Mouse (Mus musculus) left cerebral cortex, postnatal 36 days (tissue): Measurements from ENCODE around the gene Ltb. TPM values are rescaled to one million over a fixed set of nuclear protein-coding genes. Genes with fewer than 3 reads are reported as not detected.

Source experiments
- DNase-seq, 2 experiments: peaks; one replicate each; pipeline ENCODE4 v3.0.0; 2021 to 2022; ENCODE audit warnings: low spot score in 2 of 2, mixed read lengths in 1 of 2
- intact Hi-C: fragments of 180-260 bp; cut with DNase I; formaldehyde crosslinking; loops from one replicate; pipeline ENCODE4 v1.15.1; 2025
- total RNA-seq, 2 experiments: library from RNA; stranded (reverse); gene quantifications; 2 replicates each; pipeline ENCODE4 v1.2.3; 2021

The Ltb gene
- total RNA-seq = 1 to 10 TPM; 1.1 to 1.3 TPM

GRCm38 (mm10) chr17:35193881-35194843 lies at the start of gene Ltb:
Gene Ltb (plus strand): TSS chr17:35194439.
- intact Hi-C loops = no loop called here
- DNase-seq = no peak

GRCm38 (mm10) chr17:35146139-35146538 lies 48.1 kb upstream of the Ltb start:
- intact Hi-C loops = no loop called here
- no peak for DNase-seq

GRCm38 (mm10) chr17:35147348-35147747 lies 46.9 kb upstream of the Ltb start:
- intact Hi-C loops = no loop called here
- DNase-seq = no peak

GRCm38 (mm10) chr17:35147922-35148639 lies 46.2 kb upstream of the Ltb start:
- intact Hi-C loops = no loop called here
- no peak for DNase-seq

- intact Hi-C loops = no loop called here
- no peak for DNase-seq
Observed at GRCm38 (mm10) chr17:35152121-35152520, 42.1 kb upstream of the Ltb start.

GRCm38 (mm10) chr17:35153077-35153476 lies 41.2 kb upstream of the Ltb start:
- intact Hi-C loops = no loop called here
- no peak for DNase-seq

- intact Hi-C loops = no loop called here
- no peak for DNase-seq
Observed at GRCm38 (mm10) chr17:35153931-35154330, 40.3 kb upstream of the Ltb start.

- no peak for DNase-seq
- intact Hi-C loops = no loop called here
Observed at GRCm38 (mm10) chr17:35154616-35155015, 39.6 kb upstream of the Ltb start.

- intact Hi-C loops = no loop called here
- no peak for DNase-seq
Observed at GRCm38 (mm10) chr17:35155451-35155850, 38.8 kb upstream of the Ltb start.

- DNase-seq = no peak
- intact Hi-C loops = no loop called here
Observed at GRCm38 (mm10) chr17:35156461-35157200, 37.6 kb upstream of the Ltb start.

- no peak for DNase-seq
- intact Hi-C loops = no loop called here
Observed at GRCm38 (mm10) chr17:35157254-35157653, 37.0 kb upstream of the Ltb start.

GRCm38 (mm10) chr17:35157661-35158175 lies 36.5 kb upstream of the Ltb start:
- intact Hi-C loops = no loop called here
- DNase-seq = no peak

GRCm38 (mm10) chr17:35158850-35159593 lies 35.2 kb upstream of the Ltb start:
- intact Hi-C loops = no loop called here
- DNase-seq = no peak

- DNase-seq = no peak
- intact Hi-C loops = no loop called here
Observed at GRCm38 (mm10) chr17:35159638-35160037, 34.6 kb upstream of the Ltb start.

- no peak for DNase-seq
- intact Hi-C loops = no loop called here
Observed at GRCm38 (mm10) chr17:35161421-35161820, 32.8 kb upstream of the Ltb start.

GRCm38 (mm10) chr17:35162121-35162520 lies 32.1 kb upstream of the Ltb start:
- intact Hi-C loops = no loop called here
- no peak for DNase-seq

GRCm38 (mm10) chr17:35162730-35163129 lies 31.5 kb upstream of the Ltb start:
- no peak for DNase-seq
- intact Hi-C loops = no loop called here

GRCm38 (mm10) chr17:35163326-35164081 lies 30.7 kb upstream of the Ltb start:
- intact Hi-C loops = loop anchor here (1.0 to 2.0 kb wide), 2 partner anchors 28 to 73 kb away; partner anchors contain the start of gene Bag6
- DNase-seq = no peak
